Mouse (Mus musculus): ENCODE data around the gene D930048N14Rik. TPM values are rescaled to one million over a fixed set of nuclear protein-coding genes. Genes with fewer than 3 reads are reported as not detected.
A peak's percentile ranks its signal among the peaks of the same experiment; 100 is the strongest.
"Not testable (repeated sequence)": the region's sequence is repeated elsewhere in the genome, so short reads cannot be mapped to it uniquely, and the experiment has no call there.

D930048N14Rik gene
- total and polyA plus RNA-seq, 3 experiments: 0.39 to 2.1 TPM; not detected in 1

GRCm38 (mm10) chr11:51690597-51690996 is 39.8 kb downstream of the D930048N14Rik start:
- H3K4me1 ChIP-seq (ENCODE audit: control insufficient read depth in 1 of 2, insufficient read depth in 2 of 2, low read length in 2 of 2); H3K9ac ChIP-seq (ENCODE audit: control insufficient read depth, low read depth, low read length, poor library complexity, severe bottlenecking); H3K27me3 ChIP-seq (ENCODE audit: control insufficient read depth in 1 of 2, insufficient read depth in 2 of 2, low read length in 2 of 2); H3K27ac ChIP-seq (ENCODE audit: control insufficient read depth, low read depth, low read length); H3K4me3 ChIP-seq (ENCODE audit: control insufficient read depth in 1 of 2, insufficient read depth in 1 of 2, low read depth in 2 of 2, low read length in 2 of 2); H3K9me3 ChIP-seq (replicated peaks; ENCODE audit: insufficient read depth, low read length); H3K79me2 ChIP-seq (ENCODE audit: control insufficient read depth, insufficient read depth, low read length, poor library complexity): not testable (repeated sequence)
- DNase-seq (ENCODE audit: low read depth, low spot score): peak; percentile 24
- TF ChIP-seq MYC (IDR thresholded peaks at IDR 0.05; ENCODE audit: low read depth, low read length) (0 out of 2 replicates have a peak, but pooled peaks have one; percentile 53), ZNF384 (IDR thresholded peaks at IDR 0.05; ENCODE audit: low read depth, low read length) (peak; percentile 81), TBP (IDR thresholded peaks at IDR 0.05; ENCODE audit: low read depth, low read length) (peak; percentile 20; the same call in 1 of the 2 replicates)
- H3K36me3 ChIP-seq (ENCODE audit: control insufficient read depth in 1 of 2, insufficient read depth in 2 of 2, low read length in 2 of 2): peaks cover 0 to 18% of the 10 kb centered on the region in 2 experiments; a peak in 2 of 4 replicates

- H3K4me3 ChIP-seq (ENCODE audit: control insufficient read depth in 1 of 2, insufficient read depth in 1 of 2, low read depth in 2 of 2, low read length in 2 of 2): no peak overlapping the region
- H3K9ac ChIP-seq (ENCODE audit: control insufficient read depth, low read depth, low read length, poor library complexity, severe bottlenecking): no peak overlapping the region
- peaks cover 3 to 8% of the 10 kb centered on the region in 2 experiments for H3K36me3 ChIP-seq (ENCODE audit: control insufficient read depth in 1 of 2, insufficient read depth in 2 of 2, low read length in 2 of 2)
- DNase-seq (ENCODE audit: low read depth, low spot score): no peak
- TF ChIP-seq USF2 (IDR thresholded peaks at IDR 0.05; ENCODE audit: borderline replicate concordance in 1 of 2, insufficient read depth in 1 of 2, low read depth in 1 of 2, low read length in 2 of 2): no peak
- no peak for TF ChIP-seq ELF1 (IDR thresholded peaks at IDR 0.05; ENCODE audit: low read depth, low read length)
- TF ChIP-seq JUND (IDR thresholded peaks at IDR 0.05; ENCODE audit: low read depth, low read length): no peak
- no peak for TF ChIP-seq NELFE (IDR thresholded peaks at IDR 0.05; ENCODE audit: low read depth, low read length)
- TF ChIP-seq BHLHE40 (IDR thresholded peaks at IDR 0.05; ENCODE audit: borderline replicate concordance, low read depth, low read length): no peak
- TF ChIP-seq TCF12 (IDR thresholded peaks at IDR 0.05; ENCODE audit: low read depth, low read length): no peak
- TF ChIP-seq TAL1 (IDR thresholded peaks at IDR 0.05; ENCODE audit: low read length): no peak
- peaks cover 0 to 3% of the 10 kb centered on the region in 2 experiments; a peak in 2 of 4 replicates for H3K4me1 ChIP-seq (ENCODE audit: control insufficient read depth in 1 of 2, insufficient read depth in 2 of 2, low read length in 2 of 2)
- no peaks in the 10 kb centered on the region for H3K27me3 ChIP-seq (ENCODE audit: control insufficient read depth in 1 of 2, insufficient read depth in 2 of 2, low read length in 2 of 2)
- H3K9me3 ChIP-seq (replicated peaks; ENCODE audit: insufficient read depth, low read length): no peaks in the 10 kb centered on the region
- H3K79me2 ChIP-seq (ENCODE audit: control insufficient read depth, insufficient read depth, low read length, poor library complexity): no peaks in the 10 kb centered on the region
- H3K27ac ChIP-seq (ENCODE audit: control insufficient read depth, low read depth, low read length): no peak overlapping the region
Observed at GRCm38 (mm10) chr11:51694984-51695383, 44.2 kb downstream of the D930048N14Rik start.

- Histone ChIP-seq H3K9me3 (replicated peaks; ENCODE audit: insufficient read depth, low read length) (no peaks in the 10 kb centered on the region), H3K4me1 (ENCODE audit: control insufficient read depth in 1 of 2, insufficient read depth in 2 of 2, low read length in 2 of 2) (no peaks in the 10 kb centered on the region), H3K79me2 (ENCODE audit: control insufficient read depth, insufficient read depth, low read length, poor library complexity) (no peaks in the 10 kb centered on the region), H3K9ac (ENCODE audit: control insufficient read depth, low read depth, low read length, poor library complexity, severe bottlenecking) (no peak overlapping the region), H3K27me3 (ENCODE audit: control insufficient read depth in 1 of 2, insufficient read depth in 2 of 2, low read length in 2 of 2) (no peaks in the 10 kb centered on the region), H3K4me3 (ENCODE audit: control insufficient read depth in 1 of 2, insufficient read depth in 1 of 2, low read depth in 2 of 2, low read length in 2 of 2) (no peak overlapping the region), H3K27ac (ENCODE audit: control insufficient read depth, low read depth, low read length) (no peak overlapping the region), H3K36me3 (ENCODE audit: control insufficient read depth in 1 of 2, insufficient read depth in 2 of 2, low read length in 2 of 2) (peaks cover 0 to 31% of the 10 kb centered on the region in 2 experiments; a peak in 2 of 4 replicates)
- DNase-seq (ENCODE audit: low read depth, low spot score): no peak
- TF ChIP-seq HCFC1 (IDR thresholded peaks at IDR 0.05; ENCODE audit: low read depth, low read length) (no peak), NELFE (IDR thresholded peaks at IDR 0.05; ENCODE audit: low read depth, low read length) (no peak), E2F4 (IDR thresholded peaks at IDR 0.05; ENCODE audit: borderline replicate concordance, low read depth, low read length) (no peak), TCF12 (IDR thresholded peaks at IDR 0.05; ENCODE audit: low read depth, low read length) (no peak), CHD2 (IDR thresholded peaks at IDR 0.05; ENCODE audit: low read length) (no peak), BHLHE40 (IDR thresholded peaks at IDR 0.05; ENCODE audit: borderline replicate concordance, low read depth, low read length) (no peak), RAD21 (IDR thresholded peaks at IDR 0.05; ENCODE audit: low read depth, low read length) (no peak), ELF1 (IDR thresholded peaks at IDR 0.05; ENCODE audit: low read depth, low read length) (no peak), ZC3H11A (IDR thresholded peaks at IDR 0.05; ENCODE audit: low read depth, low read length) (no peak), POLR2AphosphoS5 (IDR thresholded peaks at IDR 0.05; ENCODE audit: borderline replicate concordance, low read depth, low read length) (no peak)
Observed at GRCm38 (mm10) chr11:51702831-51703230, 52.1 kb downstream of the D930048N14Rik start.
